Comparison of ENCODE assay signal across 23 mouse cellular contexts in the genomic region with DNA sequence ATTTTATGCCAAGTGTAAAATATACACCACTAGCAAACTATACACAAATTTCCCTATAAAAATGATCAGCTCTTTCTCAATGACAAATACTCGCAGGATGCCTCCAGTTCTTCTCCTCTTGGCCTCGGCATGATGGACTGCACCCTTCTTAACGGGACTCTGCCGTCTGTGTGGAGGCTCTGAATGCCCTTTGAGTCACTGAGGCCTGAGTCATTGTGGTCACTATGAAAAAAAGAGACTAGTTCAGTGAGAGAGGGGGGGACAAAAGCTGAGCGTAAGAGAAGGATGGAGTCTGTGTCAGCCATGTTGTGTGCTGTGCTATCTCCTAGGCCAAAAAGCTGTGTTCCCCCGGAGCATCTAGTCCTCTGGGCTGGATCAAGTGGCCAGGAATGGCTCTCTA. TPM values are rescaled to one million over a fixed set of nuclear protein-coding genes. Genes with fewer than 3 reads are reported as not detected.
DNase-seq lines count a peak whose midpoint lies in the region; ATAC-seq and TF ChIP-seq lines count a peak whose summit lies in the region.
"Had no signal": no experiment of that assay in that cellular context is flagged by ENCODE, and none has a peak within 500 bp of the region (broad histone marks: within the 10 kb centered on the region; RNA-seq: fewer than 3 reads in every experiment).

No protein-coding gene starts in this region.

- no peaks in the 10 kb centered on the region for H3K27me3 ChIP-seq in thymus, adult 2 months (ENCODE audit: control insufficient read depth, insufficient read depth, low read length)
- no peaks in the 10 kb centered on the region for H3K27me3 ChIP-seq in neural tube, embryonic 15.5 days (replicated peaks)
- H3K27me3 ChIP-seq: embryonic facial prominence, embryonic 13.5 days; forebrain, embryonic 12.5 days; heart, embryonic 15.5 days; intestine, embryonic 15.5 days had no signal

- no peaks in the 10 kb centered on the region for H3K36me3 ChIP-seq in thymus, adult 2 months (ENCODE audit: control insufficient read depth, insufficient read depth, low read length)
- no peaks in the 10 kb centered on the region for H3K36me3 ChIP-seq in neural tube, embryonic 15.5 days
- H3K36me3 ChIP-seq: forebrain, embryonic 12.5 days; heart, embryonic 15.5 days; intestine, embryonic 15.5 days had no signal

- H3K4me2 ChIP-seq in neural tube, embryonic 15.5 days = no peak overlapping the region
- H3K4me2 ChIP-seq: forebrain, embryonic 12.5 days; heart, embryonic 11.5 days; heart, embryonic 15.5 days; hindbrain, embryonic 14.5 days; intestine, embryonic 15.5 days had no signal

- no peak for TF ChIP-seq CTCF in thymus, adult 2 months (IDR thresholded peaks at IDR 0.05; ENCODE audit: borderline replicate concordance, control insufficient read depth, extremely low read depth, insufficient read depth, low read length, poor library complexity)

- no peak overlapping the region for H3K27ac ChIP-seq in thymus, adult 2 months (ENCODE audit: control insufficient read depth, insufficient read depth, low read length)
- no peak overlapping the region for H3K27ac ChIP-seq in neural tube, embryonic 15.5 days (replicated peaks)
- H3K27ac ChIP-seq: embryonic facial prominence, embryonic 13.5 days; forebrain, embryonic 12.5 days; heart, adult 2 months; heart, embryonic 15.5 days; hindbrain, embryonic 10.5 days; hindbrain, embryonic 14.5 days; intestine, embryonic 15.5 days had no signal

- H3K4me1 ChIP-seq in thymus, adult 2 months (replicated peaks; ENCODE audit: control insufficient read depth, insufficient read depth, low read length) = peaks cover 2% of the 10 kb centered on the region; the same call in 1 of the 2 replicates
- peaks cover 12% of the 10 kb centered on the region for H3K4me1 ChIP-seq in neural tube, embryonic 15.5 days
- H3K4me1 ChIP-seq: intestine, embryonic 15.5 days had no signal

- H3K4me3 ChIP-seq in thymus, adult 2 months (ENCODE audit: control insufficient read depth, insufficient read depth, low read length) = no peak overlapping the region
- H3K4me3 ChIP-seq in neural tube, embryonic 15.5 days (replicated peaks) = no peak overlapping the region
- H3K4me3 ChIP-seq: forebrain, embryonic 12.5 days; heart, adult 2 months; heart, embryonic 15.5 days; hindbrain, embryonic 10.5 days; intestine, embryonic 15.5 days had no signal

- 84% methylated on average over 6 of the region's 6 CpGs for WGBS in thymus, adult 2 months
- 89% methylated on average over 6 of the region's 6 CpGs for WGBS in neural tube, embryonic 15.5 days

- ATAC-seq in neural tube, embryonic 15.5 days (ENCODE audit: low FRiP score) = no peak
- ATAC-seq: CD4-positive, CD25-positive, alpha-beta regulatory T cell, adult 4 months; forebrain, embryonic 16.5 days; intestine, embryonic 15.5 days had no signal

- no peaks in the 10 kb centered on the region for H3K9me3 ChIP-seq in neural tube, embryonic 15.5 days (replicated peaks)
- H3K9me3 ChIP-seq: embryonic facial prominence, embryonic 13.5 days; forebrain, embryonic 12.5 days; heart, embryonic 15.5 days; hindbrain, embryonic 10.5 days; intestine, embryonic 15.5 days had no signal

- peak; percentile 72 for DNase-seq in 3134 (ENCODE audit: extremely low read depth, insufficient read length, low spot score)
- peak; percentile 90 for DNase-seq in 3T3-L1 (ENCODE audit: low read depth, low spot score)
- peak; percentile 56 for DNase-seq in Muller cell, postnatal 12 days (ENCODE audit: inconsistent ontology term)
- DNase-seq in adrenal gland, postnatal 14 days = peak; percentile 37
- DNase-seq in thymus, adult 2 months = no peak
- no peak for DNase-seq in cerebellum, postnatal 25 days
- DNase-seq in cerebellum, adult 9-11 months = no peak
- DNase-seq: cerebellum, adult 2 months; cerebellum, postnatal 14 days; gastrocnemius, postnatal 10 days; heart, adult 2 months; heart, postnatal 14 days; kidney, adult 2 months had no signal

- H3K9ac ChIP-seq in neural tube, embryonic 15.5 days (replicated peaks) = no peak overlapping the region
- H3K9ac ChIP-seq: embryonic facial prominence, embryonic 13.5 days; forebrain, embryonic 12.5 days; heart, embryonic 15.5 days; hindbrain, embryonic 14.5 days; intestine, embryonic 15.5 days had no signal

- TF ChIP-seq POLR2A in thymus, adult 2 months (IDR thresholded peaks at IDR 0.05; ENCODE audit: control insufficient read depth, extremely low read depth, insufficient read depth, low read length, poor library complexity) = no peak

RNA-seq across cellular contexts. Expression of a gene that starts 2.3 kb away (rescaled TPM):
- 12.5 and 13.4 TPM in 2 replicates for total RNA-seq in adrenal gland, postnatal 14 days (2021)
- 28.9 and 29.7 TPM in 2 replicates for polyA plus RNA-seq in thymus, adult 2 months (2012; rRNA removed)
- 9.1 and 9.5 TPM in 2 replicates for polyA plus RNA-seq in neural tube, embryonic 15.5 days (2015; fragmentation: Nextera tagmentation; extraction: Ambion mirVana)

Comparison
In these comparisons a context has a peak if more than half of its experiments do, and no peak if none do; other contexts are left out.
1. DNase-seq: peak in 3134 (single experiment), 3T3-L1 (single experiment), Muller cell, postnatal 12 days (single experiment) and adrenal gland, postnatal 14 days (single experiment); none in thymus, adult 2 months (single experiment), cerebellum, postnatal 25 days (0 of 2) and cerebellum, adult 9-11 months (single experiment).